Mouse (Mus musculus): ENCODE measurements at regions not wholly inside any gene's neighbourhood (a gene's known extent, or its start where the extent isn't known, plus 50 kb on each side); places are given as distances from the start of the nearest gene placed in this dataset.

- TF ChIP-seq CTCF (IDR thresholded peaks at IDR 0.05) = no peak
- DNase-seq (ENCODE audit: extremely low spot score in 1 of 2, low spot score in 2 of 2) = no peak
- Histone ChIP-seq H3K27ac (no peak overlapping the region), H3K4me3 (no peak overlapping the region)
- intact Hi-C loops (cut with DNase I) = no loop called here
Observed at GRCm38 (mm10) chr12:6046110-6046509, 670.6 kb upstream of the Klhl29 start.

- intact Hi-C loops (cut with DNase I) = no loop called here
- Histone ChIP-seq H3K4me3 (no peak overlapping the region), H3K27ac (no peak overlapping the region)
- DNase-seq (ENCODE audit: extremely low spot score in 1 of 2, low spot score in 2 of 2) = no peak
- TF ChIP-seq CTCF (IDR thresholded peaks at IDR 0.05) = no peak; the same call in 1 of the 2 replicates
Observed at GRCm38 (mm10) chr12:6042326-6042725, 666.8 kb upstream of the Klhl29 start.

DNA sequence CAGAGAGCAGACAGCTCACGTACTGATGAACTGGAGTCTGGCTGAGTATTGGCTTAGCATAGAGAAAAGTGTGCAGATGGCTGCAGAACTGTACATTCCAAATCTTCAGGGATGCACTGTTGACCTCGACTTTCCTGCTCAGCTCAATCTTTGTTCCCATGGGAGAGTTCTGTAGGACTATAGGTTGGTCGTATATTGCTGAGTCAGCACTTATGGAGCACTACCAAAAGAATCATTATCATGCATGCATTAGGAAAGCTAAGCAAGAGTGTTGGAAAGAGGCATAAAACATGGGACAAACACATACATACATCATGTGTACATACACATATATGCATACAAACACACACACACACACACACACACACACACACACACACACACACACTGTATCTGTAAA lies 648.6 kb upstream of the Klhl29 start:
- intact Hi-C loops (cut with DNase I) = no loop called here
- no peak for TF ChIP-seq CTCF (IDR thresholded peaks at IDR 0.05)
- Histone ChIP-seq H3K27ac (no peak overlapping the region), H3K4me3 (no peak overlapping the region)
- no peak for DNase-seq (ENCODE audit: extremely low spot score in 1 of 2, low spot score in 2 of 2)

DNA sequence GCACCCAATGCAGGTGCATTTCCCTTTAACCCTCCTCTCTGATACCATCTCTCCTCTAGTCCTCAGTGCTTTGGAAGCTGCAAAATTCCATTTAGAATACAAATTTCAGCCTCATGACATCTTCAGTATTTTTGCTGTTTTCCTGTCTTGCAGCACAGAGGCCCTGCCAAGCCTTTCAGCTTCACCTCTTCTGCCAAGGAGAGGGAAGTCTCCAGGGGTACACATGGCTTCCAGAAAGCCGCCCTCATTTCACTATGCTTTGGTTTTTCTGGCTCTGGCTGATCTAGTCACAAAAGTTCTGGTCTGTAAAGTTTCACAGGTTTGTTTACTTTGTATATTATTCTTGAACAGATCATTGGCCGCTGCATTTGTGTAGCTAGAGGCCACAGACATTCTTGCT lies 647.0 kb upstream of the Klhl29 start:
- Histone ChIP-seq H3K27ac (no peak overlapping the region), H3K4me3 (no peak overlapping the region)
- no peak for DNase-seq (ENCODE audit: extremely low spot score in 1 of 2, low spot score in 2 of 2)
- TF ChIP-seq CTCF (IDR thresholded peaks at IDR 0.05) = no peak
- intact Hi-C loops (cut with DNase I) = no loop called here

- DNase-seq (ENCODE audit: extremely low spot score in 1 of 2, low spot score in 2 of 2) = no peak
- Histone ChIP-seq H3K4me3 (no peak overlapping the region), H3K27ac (no peak overlapping the region)
- no peak for TF ChIP-seq CTCF (IDR thresholded peaks at IDR 0.05)
- intact Hi-C loops (cut with DNase I) = no loop called here
Observed at GRCm38 (mm10) chr12:6000961-6001360, 625.5 kb upstream of the Klhl29 start.

- no peak for TF ChIP-seq CTCF (IDR thresholded peaks at IDR 0.05)
- Histone ChIP-seq H3K27ac (no peak overlapping the region), H3K4me3 (no peak overlapping the region)
- DNase-seq (ENCODE audit: extremely low spot score in 1 of 2, low spot score in 2 of 2) = no peak
- intact Hi-C loops (cut with DNase I) = no loop called here
Observed at GRCm38 (mm10) chr12:5997366-5997765, 621.9 kb upstream of the Klhl29 start.

DNA sequence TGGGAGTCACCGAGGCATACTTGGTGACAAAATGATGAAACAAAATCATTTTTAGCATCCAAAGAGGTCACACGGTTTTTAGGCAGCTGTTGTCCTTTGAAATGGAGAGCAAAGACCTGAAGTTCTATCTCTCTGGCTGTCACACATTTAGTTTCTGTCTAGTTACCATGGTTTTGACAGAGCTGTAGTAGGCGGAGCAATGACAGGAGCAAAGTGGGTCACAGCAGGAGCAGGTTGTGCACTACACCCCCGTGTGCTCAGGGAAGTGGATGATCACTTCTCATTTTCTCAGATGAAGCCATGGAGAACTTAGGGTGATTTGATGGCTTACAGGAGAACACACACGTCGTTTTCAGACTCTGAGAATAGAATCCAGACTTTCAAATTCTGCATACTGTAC lies 621.2 kb upstream of the Klhl29 start:
- Histone ChIP-seq H3K4me3 (no peak overlapping the region), H3K27ac (no peak overlapping the region)
- no peak for DNase-seq (ENCODE audit: extremely low spot score in 1 of 2, low spot score in 2 of 2)
- TF ChIP-seq CTCF (IDR thresholded peaks at IDR 0.05) = no peak
- intact Hi-C loops (cut with DNase I) = no loop called here

- H3K4me3 ChIP-seq = no peak overlapping the region
- DNase-seq (ENCODE audit: extremely low spot score in 1 of 2, low spot score in 2 of 2) = peak in 1 of 2 experiments; percentile 12
- no peak overlapping the region for H3K27ac ChIP-seq
- intact Hi-C loops (cut with DNase I) = no loop called here
- no peak for TF ChIP-seq CTCF (IDR thresholded peaks at IDR 0.05)
Observed at GRCm38 (mm10) chr12:5983937-5984610, 608.6 kb upstream of the Klhl29 start.

DNA sequence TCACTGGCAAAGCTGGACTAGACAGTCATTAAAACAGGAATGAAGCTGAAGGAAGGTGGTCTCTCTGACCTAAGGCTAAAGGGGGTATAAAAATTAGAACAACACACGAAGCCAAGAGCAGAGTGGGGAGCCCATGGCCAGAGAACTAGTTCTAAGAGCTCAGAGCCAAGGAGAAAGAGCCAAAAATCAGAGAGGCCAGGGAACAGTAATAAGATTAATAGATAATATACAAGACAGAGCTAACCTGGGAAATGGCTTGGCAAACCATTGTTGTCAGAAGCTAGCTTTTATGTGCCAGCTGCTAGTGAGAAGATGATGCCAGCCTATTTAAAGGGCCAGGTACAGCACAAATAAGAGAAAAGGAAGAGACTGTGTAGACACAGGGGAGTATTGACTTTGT lies 606.6 kb upstream of the Klhl29 start:
- no peak for DNase-seq (ENCODE audit: extremely low spot score in 1 of 2, low spot score in 2 of 2)
- no peak for TF ChIP-seq CTCF (IDR thresholded peaks at IDR 0.05)
- intact Hi-C loops (cut with DNase I) = no loop called here
- no peak overlapping the region for H3K4me3 ChIP-seq
- no peak overlapping the region for H3K27ac ChIP-seq

DNA sequence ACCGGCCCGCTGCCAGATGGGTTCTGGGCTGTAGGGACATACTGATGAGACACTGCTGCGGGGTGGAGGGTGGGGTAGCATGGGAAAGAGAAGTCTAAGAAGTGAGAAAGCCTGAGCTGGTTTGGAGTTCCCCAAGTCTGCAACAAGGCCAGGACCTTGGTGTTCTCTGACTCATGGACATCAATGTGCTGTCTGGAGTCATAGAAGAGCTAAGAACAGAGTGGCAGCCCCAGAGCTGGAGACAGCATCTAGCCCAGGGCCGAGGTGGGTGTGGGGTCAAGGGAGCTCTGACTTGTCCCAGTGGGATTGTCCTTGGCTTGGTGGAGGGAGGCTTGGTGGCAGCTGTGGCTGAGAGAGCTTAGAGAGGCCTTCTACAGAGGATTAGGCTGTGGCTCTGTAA lies 600.4 kb upstream of the Klhl29 start:
- TF ChIP-seq CTCF (IDR thresholded peaks at IDR 0.05) = no peak
- no peak overlapping the region for H3K27ac ChIP-seq
- intact Hi-C loops (cut with DNase I) = no loop called here
- no peak for DNase-seq (ENCODE audit: extremely low spot score in 1 of 2, low spot score in 2 of 2)
- H3K4me3 ChIP-seq = no peak overlapping the region

DNA sequence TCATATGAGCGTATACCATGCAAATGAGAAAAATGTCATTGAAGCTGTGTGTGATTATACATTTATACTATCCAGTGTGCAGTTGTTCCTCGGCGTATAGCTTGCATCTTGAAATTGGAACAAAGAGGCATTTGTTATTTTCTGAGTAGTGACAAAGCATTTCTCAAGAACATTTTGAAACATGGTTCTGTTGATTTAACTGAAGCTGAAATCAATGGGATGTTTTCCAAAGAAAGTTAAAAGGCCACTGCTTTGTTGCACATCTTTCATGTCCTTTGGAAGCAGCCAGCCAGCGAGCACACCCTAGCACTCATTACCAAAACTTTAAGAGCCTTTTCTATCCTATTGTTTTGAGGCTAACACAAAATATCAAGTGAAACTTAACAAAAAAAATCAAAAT lies 594.1 kb upstream of the Klhl29 start:
- TF ChIP-seq CTCF (IDR thresholded peaks at IDR 0.05) = no peak
- no peak overlapping the region for H3K27ac ChIP-seq
- no peak for DNase-seq (ENCODE audit: extremely low spot score in 1 of 2, low spot score in 2 of 2)
- no peak overlapping the region for H3K4me3 ChIP-seq
- intact Hi-C loops (cut with DNase I) = no loop called here

- DNase-seq (ENCODE audit: extremely low spot score in 1 of 2, low spot score in 2 of 2) = no peak
- TF ChIP-seq CTCF (IDR thresholded peaks at IDR 0.05) = no peak
- Histone ChIP-seq H3K27ac (no peak overlapping the region), H3K4me3 (no peak overlapping the region)
- intact Hi-C loops (cut with DNase I) = no loop called here
Observed at GRCm38 (mm10) chr12:5956141-5956540, 580.7 kb upstream of the Klhl29 start.

- no peak for TF ChIP-seq CTCF (IDR thresholded peaks at IDR 0.05)
- no peak overlapping the region for H3K27ac ChIP-seq
- no peak for DNase-seq (ENCODE audit: extremely low spot score in 1 of 2, low spot score in 2 of 2)
- intact Hi-C loops (cut with DNase I) = no loop called here
- no peak overlapping the region for H3K4me3 ChIP-seq
Observed at GRCm38 (mm10) chr12:5955564-5955963, 580.1 kb upstream of the Klhl29 start.
